Mouse (Mus musculus) midbrain, embryonic 11.5 days (tissue): ENCODE results near the gene Gprc5d. TPM values are rescaled to one million over a fixed set of nuclear protein-coding genes. Genes with fewer than 3 reads are reported as not detected.

Experiments used
- ATAC-seq: fragments of 200-750 bp; cut with Nextera tagmentation; 2 replicates; pipeline ENCODE4 v1.8.0; 2017; ENCODE audit warnings: moderate TSS enrichment, moderate library complexity; ENCODE audit not compliant: low FRiP score
- DNase-seq: peaks from one replicate; pipeline ENCODE4 v3.0.0; 2015; ENCODE audit warnings: low spot score; ENCODE audit errors: missing footprints
- H3K27ac ChIP-seq: fragments of 300-500 bp; sonication (generic); 2 replicates; pipeline ENCODE4 v1.5.1; 2014; ENCODE audit warnings: low read depth, low read length
- H3K27me3 ChIP-seq: fragments of 300-500 bp; sonication (generic); 2 replicates; pipeline ENCODE4 v1.6.1; 2014; ENCODE audit warnings: mild to moderate bottlenecking, low read length, moderate library complexity, mixed read lengths; ENCODE audit not compliant: control insufficient read depth, insufficient read depth
- H3K36me3 ChIP-seq: fragments of 300-500 bp; sonication (generic); 2 replicates; pipeline ENCODE4 v1.6.1; 2014; ENCODE audit warnings: mild to moderate bottlenecking, low read length, moderate library complexity, mixed read lengths; ENCODE audit not compliant: control insufficient read depth, insufficient read depth
- H3K4me1 ChIP-seq: fragments of 300-500 bp; sonication (generic); 2 replicates; pipeline ENCODE4 v1.6.1; 2014; ENCODE audit warnings: low read length; ENCODE audit not compliant: control insufficient read depth, insufficient read depth
- H3K4me2 ChIP-seq: fragments of 300-500 bp; sonication (generic); 2 replicates; pipeline ENCODE4 v1.6.1; 2014; ENCODE audit warnings: mild to moderate bottlenecking, moderate library complexity
- H3K4me3 ChIP-seq: fragments of 300-500 bp; sonication (generic); 2 replicates; pipeline ENCODE4 v1.5.1; 2014; ENCODE audit warnings: low read depth, low read length
- H3K9ac ChIP-seq: fragments of 300-500 bp; sonication (generic); 2 replicates; pipeline ENCODE4 v1.6.1; 2014; ENCODE audit warnings: low read length
- H3K9me3 ChIP-seq: fragments of 300-500 bp; sonication (generic); 2 replicates; pipeline ENCODE4 v1.6.1; 2016; ENCODE audit warnings: low read length; ENCODE audit not compliant: control insufficient read depth
- WGBS: fragments of 180-500 bp; shearing (Covaris S2); extraction: QIAGEN DNeasy Blood & Tissue Kit; methylation state at CpG from one replicate; pipeline ENCODE4 v1.1.7; 2014; 5-methylcytosine and 5-hydroxymethylcytosine counted together
- polyA plus RNA-seq: library from polyadenylated mRNA; unstranded; fragments of >200 nt; fragmentation: Nextera tagmentation; extraction: Ambion mirVana; gene quantifications from 2 replicates; pipeline ENCODE4 v1.2.1, GENCODE M21; 2014

Gprc5d gene
- polyA plus RNA-seq, 1 experiment from 2014 or later, result not detected

GRCm38 (mm10) chr6:135089786-135090185 is 28.3 kb downstream of the Gprc5d start:
- H3K27me3 ChIP-seq, result no peaks in the 10 kb centered on the region
- 20% methylated on average over 8 of the region's 8 CpGs for WGBS
- no peak overlapping the region for H3K27ac ChIP-seq
- no peak for DNase-seq
- H3K9ac ChIP-seq, result no peak overlapping the region
- H3K36me3 ChIP-seq, result no peaks in the 10 kb centered on the region
- no peak for ATAC-seq
- H3K4me3 ChIP-seq, result no peak overlapping the region
- H3K9me3 ChIP-seq, result no peaks in the 10 kb centered on the region
- H3K4me2 ChIP-seq, result no peak overlapping the region
- no peaks in the 10 kb centered on the region for H3K4me1 ChIP-seq

GRCm38 (mm10) chr6:135087721-135088451 is 30.2 kb downstream of the Gprc5d start:
- ATAC-seq (peak; percentile 87), DNase-seq (peak; percentile 100)
- Histone ChIP-seq H3K27ac (no peak overlapping the region), H3K4me3 (no peak overlapping the region), H3K4me1 (no peaks in the 10 kb centered on the region), H3K9me3 (no peaks in the 10 kb centered on the region), H3K36me3 (no peaks in the 10 kb centered on the region), H3K27me3 (no peaks in the 10 kb centered on the region), H3K9ac (no peak overlapping the region), H3K4me2 (no peak overlapping the region)
- 39% methylated on average over 19 of the region's 19 CpGs for WGBS

GRCm38 (mm10) chr6:135085703-135086102 is 32.4 kb downstream of the Gprc5d start:
- Histone ChIP-seq H3K4me3 (no peak overlapping the region), H3K27ac (no peak overlapping the region), H3K9ac (no peak overlapping the region), H3K4me2 (no peak overlapping the region), H3K36me3 (no peaks in the 10 kb centered on the region), H3K9me3 (no peaks in the 10 kb centered on the region), H3K27me3 (no peaks in the 10 kb centered on the region), H3K4me1 (no peaks in the 10 kb centered on the region)
- DNase-seq (no peak), ATAC-seq (no peak)
- WGBS, result 80% methylated on average over 1 of the region's 1 CpGs

- Histone ChIP-seq H3K9me3 (no peaks in the 10 kb centered on the region), H3K9ac (no peak overlapping the region), H3K4me2 (no peak overlapping the region), H3K27me3 (no peaks in the 10 kb centered on the region), H3K4me3 (no peak overlapping the region), H3K36me3 (no peaks in the 10 kb centered on the region), H3K4me1 (no peaks in the 10 kb centered on the region), H3K27ac (no peak overlapping the region)
- no peak for DNase-seq
- 64% methylated on average over 10 of the region's 10 CpGs for whole genome bisulfite sequencing
- no peak for ATAC-seq
Observed at GRCm38 (mm10) chr6:135083991-135084502, 34.0 kb downstream of the Gprc5d start.

- H3K36me3 ChIP-seq, result no peaks in the 10 kb centered on the region
- DNase-seq, result no peak
- 52% methylated on average over 12 of the region's 12 CpGs for WGBS
- H3K4me1 ChIP-seq, result 0 out of 2 replicates have a peak, but pooled peaks cover 2% of the 10 kb centered on the region
- no peak overlapping the region for H3K4me2 ChIP-seq
- no peak for ATAC-seq
- H3K9me3 ChIP-seq, result no peaks in the 10 kb centered on the region
- H3K9ac ChIP-seq, result no peak overlapping the region
- no peaks in the 10 kb centered on the region for H3K27me3 ChIP-seq
- no peak overlapping the region for H3K4me3 ChIP-seq
- no peak overlapping the region for H3K27ac ChIP-seq
Observed at GRCm38 (mm10) chr6:135078420-135078819, 39.7 kb downstream of the Gprc5d start.

- Histone ChIP-seq H3K27me3 (no peaks in the 10 kb centered on the region), H3K9ac (no peak overlapping the region), H3K4me3 (no peak overlapping the region), H3K36me3 (no peaks in the 10 kb centered on the region), H3K4me2 (no peak overlapping the region), H3K9me3 (no peaks in the 10 kb centered on the region), H3K27ac (no peak overlapping the region), H3K4me1 (0 out of 2 replicates have a peak, but pooled peaks cover 2% of the 10 kb centered on the region)
- no peak for DNase-seq
- ATAC-seq, result peak; percentile 38; the same call in 1 of the 2 replicates
- 49% methylated on average over 3 of the region's 3 CpGs for WGBS
Observed at GRCm38 (mm10) chr6:135076202-135076601, 41.9 kb downstream of the Gprc5d start.

- ATAC-seq (no peak), DNase-seq (no peak)
- Histone ChIP-seq H3K4me2 (no peak overlapping the region), H3K9ac (no peak overlapping the region), H3K4me3 (no peak overlapping the region), H3K4me1 (0 out of 2 replicates have a peak, but pooled peaks cover 2% of the 10 kb centered on the region), H3K27me3 (no peaks in the 10 kb centered on the region), H3K27ac (no peak overlapping the region), H3K36me3 (no peaks in the 10 kb centered on the region), H3K9me3 (no peaks in the 10 kb centered on the region)
- 79% methylated on average over 6 of the region's 6 CpGs for WGBS
Observed at GRCm38 (mm10) chr6:135074405-135074947, 43.6 kb downstream of the Gprc5d start.

- H3K27me3 ChIP-seq, result peaks cover 4% of the 10 kb centered on the region; the same call in 1 of the 2 replicates
- no peak overlapping the region for H3K9ac ChIP-seq
- H3K4me1 ChIP-seq, result peaks cover 11% of the 10 kb centered on the region
Observed at GRCm38 (mm10) chr6:135070347-135070746, 47.7 kb downstream of the Gprc5d start.

GRCm38 (mm10) chr6:135069856-135070255 is 48.2 kb downstream of the Gprc5d start:
- DNase-seq (no peak), ATAC-seq (no peak)
- Histone ChIP-seq H3K4me2 (no peak overlapping the region), H3K27ac (no peak overlapping the region), H3K4me1 (peaks cover 14% of the 10 kb centered on the region), H3K4me3 (no peak overlapping the region), H3K27me3 (peaks cover 4% of the 10 kb centered on the region; the same call in 1 of the 2 replicates), H3K9me3 (no peaks in the 10 kb centered on the region), H3K9ac (no peak overlapping the region), H3K36me3 (no peaks in the 10 kb centered on the region)
- 75% methylated on average over 6 of the region's 6 CpGs for WGBS

More at GRCm38 (mm10) chr6:135070347-135070746, 47.7 kb downstream of the Gprc5d start:
- Histone ChIP-seq H3K4me2 (no peak overlapping the region), H3K36me3 (no peaks in the 10 kb centered on the region), H3K9me3 (no peaks in the 10 kb centered on the region), H3K4me3 (no peak overlapping the region), H3K27ac (no peak overlapping the region)
- DNase-seq, result no peak
- 78% methylated on average over 2 of the region's 2 CpGs for WGBS
- ATAC-seq, result no peak
